Mouse (Mus musculus) liver, adult 2 months (tissue): ENCODE measurements around the gene Ctr9. TPM values are rescaled to one million over a fixed set of nuclear protein-coding genes. Genes with fewer than 3 reads are reported as not detected.

Source experiments
- DNase-seq: peaks from one replicate; pipeline ENCODE4 v3.0.0-alpha.2; 2011; ENCODE audit warnings: low read depth, low spot score; ENCODE audit errors: extremely low read depth
- H3K27ac ChIP-seq: fragments of 200-500 bp; replicated peaks from 2 replicates; pipeline ENCODE4 v1.5.1; 2012; ENCODE audit warnings: low read depth, mild to moderate bottlenecking, control low read depth, inconsistent platforms, low read length; ENCODE audit not compliant: insufficient read depth
- H3K27me3 ChIP-seq: fragments of 200-500 bp; 2 replicates; pipeline ENCODE4 v1.6.1; 2012; ENCODE audit warnings: mild to moderate bottlenecking, moderate library complexity, low read length, inconsistent platforms; ENCODE audit not compliant: control insufficient read depth, insufficient read depth
- H3K36me3 ChIP-seq: fragments of 200-500 bp; 2 replicates; pipeline ENCODE4 v1.6.1; 2012; ENCODE audit warnings: low read length, inconsistent platforms; ENCODE audit not compliant: control insufficient read depth, insufficient read depth
- H3K4me1 ChIP-seq: fragments of 200-500 bp; 2 replicates; pipeline ENCODE4 v1.6.1; 2011; ENCODE audit warnings: low read length; ENCODE audit not compliant: control insufficient read depth, insufficient read depth
- H3K4me3 ChIP-seq: fragments of 200-500 bp; 2 replicates; pipeline ENCODE4 v1.5.1; 2011; ENCODE audit warnings: low read depth, mild to moderate bottlenecking, control low read depth, low read length, moderate library complexity; ENCODE audit not compliant: insufficient read depth
- H3K79me2 ChIP-seq: fragments of 200-500 bp; 2 replicates; pipeline ENCODE4 v1.6.1; 2012; ENCODE audit warnings: inconsistent platforms, mild to moderate bottlenecking, low read length, moderate library complexity; ENCODE audit not compliant: control insufficient read depth, insufficient read depth
- H3K9ac ChIP-seq: fragments of 200-500 bp; 2 replicates; pipeline ENCODE4 v1.6.1; 2012; ENCODE audit warnings: low read depth, mild to moderate bottlenecking, control low read depth, inconsistent platforms, low read length
- CTCF ChIP-seq: fragments of 200-500 bp; IDR thresholded peaks from 2 replicates; pipeline ENCODE4 v1.5.1; 2011; ENCODE audit warnings: low read depth, low read length, control low read depth
- POLR2A ChIP-seq: fragments of 200-500 bp; IDR thresholded peaks from 2 replicates; pipeline ENCODE4 v1.6.1; 2011; ENCODE audit warnings: low read length, control low read depth; ENCODE audit not compliant: insufficient read depth; ENCODE audit errors: extremely low read depth
- WGBS: fragments of 180-500 bp; shearing (Covaris S2); methylation state at CpG from one replicate; pipeline ENCODE4 v1.1.7; 2018; 5-methylcytosine and 5-hydroxymethylcytosine counted together
- polyA plus RNA-seq: library from polyadenylated mRNA; depleted of rRNA; stranded (reverse); fragments of >200 nt; gene quantifications from 2 replicates; pipeline ENCODE4 v1.2.3, GENCODE M21; 2012; rRNA removed
- total RNA-seq: library from RNA; depleted of rRNA; stranded (reverse); fragments of >200 nt; gene quantifications from 2 replicates; pipeline ENCODE4 v1.2.3, GENCODE M21; 2014; rRNA removed

Ctr9 gene
- total RNA-seq (17.1 and 17.3 TPM in 2 replicates), polyA plus RNA-seq (4.1 and 6.0 TPM in 2 replicates)

DNA sequence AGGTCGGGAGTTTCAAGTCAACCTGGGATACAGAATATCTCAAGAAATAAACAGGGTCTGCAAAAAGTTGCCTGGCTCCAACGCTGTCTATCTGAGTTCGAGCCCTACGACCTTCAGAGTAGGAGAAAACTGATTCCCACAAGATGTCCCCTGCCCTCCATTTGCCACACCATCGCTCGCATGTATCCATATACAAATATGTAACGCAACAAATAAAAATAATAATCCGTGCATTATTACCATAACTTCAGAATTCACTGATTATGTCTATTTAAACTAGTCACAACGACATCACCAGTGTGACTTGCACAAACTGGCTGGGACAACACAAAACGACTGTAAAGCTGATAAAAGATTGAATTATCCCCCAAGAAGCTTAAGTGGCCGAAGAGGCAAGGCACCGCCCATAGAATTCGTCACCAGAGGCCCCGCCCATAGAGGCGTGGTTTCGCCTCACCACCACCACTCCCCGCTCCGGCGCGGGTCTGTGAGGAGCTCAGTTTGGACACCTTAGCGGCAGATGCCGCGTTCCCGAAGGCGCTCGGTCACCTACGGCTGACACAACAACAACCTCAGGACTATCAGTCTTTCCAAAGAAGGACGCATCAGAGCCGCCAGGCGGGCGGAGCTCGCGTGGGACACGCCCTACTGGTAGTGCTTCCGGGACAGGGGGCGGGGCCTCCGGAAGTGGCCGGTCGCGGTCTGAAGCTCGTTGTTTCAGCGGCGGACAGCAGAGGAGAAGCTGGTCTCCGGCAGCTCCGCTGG lies at the start of gene Ctr9:
Gene Ctr9 (plus strand): TSS at position 671 of the 765 bp plus-strand sequence.
- peaks cover 13% of the 10 kb centered on the region for H3K4me1 ChIP-seq
- DNase-seq, result peak; percentile 71

DNA sequence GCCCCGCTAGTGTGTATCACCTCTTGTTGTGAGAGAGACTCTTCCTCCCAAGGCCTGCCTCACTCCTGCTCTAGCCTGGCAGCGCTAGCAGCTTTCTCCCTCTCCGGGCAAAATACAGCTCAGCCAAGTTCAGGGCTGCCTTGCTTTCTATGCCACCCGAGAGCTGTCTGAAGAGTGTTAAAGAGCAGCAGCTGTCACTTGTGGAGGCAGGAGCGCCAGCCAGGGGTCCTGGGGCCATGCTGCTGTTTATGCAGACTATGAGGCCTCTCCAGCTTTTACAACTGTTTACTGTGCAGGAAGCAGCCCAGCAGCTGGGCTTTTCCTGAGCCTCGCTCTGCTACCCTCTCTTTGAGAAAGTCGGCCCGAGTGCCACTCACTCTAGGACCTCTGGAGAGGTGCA lies 47.7 kb upstream of the Ctr9 start:
- Histone ChIP-seq H3K79me2 (no peaks in the 10 kb centered on the region), H3K4me3 (no peak overlapping the region), H3K27ac (no peak overlapping the region), H3K36me3 (no peaks in the 10 kb centered on the region), H3K4me1 (0 out of 2 replicates have a peak, but pooled peaks cover 6% of the 10 kb centered on the region), H3K9ac (no peak overlapping the region), H3K27me3 (no peaks in the 10 kb centered on the region)
- no peak for DNase-seq
- TF ChIP-seq CTCF, result no peak
- no peak for TF ChIP-seq POLR2A
- WGBS, result 77% methylated on average over 8 of the region's 8 CpGs

More for the DNA sequence above, at the start of gene Ctr9:
- TF ChIP-seq POLR2A, result peak; percentile 90
- no peak for TF ChIP-seq CTCF
- Histone ChIP-seq H3K27me3 (no peaks in the 10 kb centered on the region), H3K9ac (peak within 1 kb of the TSS; percentile 77), H3K27ac (peak within 1 kb of the TSS; percentile 89), H3K79me2 (peaks cover 3% of the 10 kb centered on the region; the same call in 1 of the 2 replicates), H3K36me3 (peaks cover 6% of the 10 kb centered on the region; the same call in 1 of the 2 replicates), H3K4me3 (peak within 1 kb of the TSS; percentile 77)
- WGBS, result 7% methylated on average over 45 of the region's 45 CpGs

DNA sequence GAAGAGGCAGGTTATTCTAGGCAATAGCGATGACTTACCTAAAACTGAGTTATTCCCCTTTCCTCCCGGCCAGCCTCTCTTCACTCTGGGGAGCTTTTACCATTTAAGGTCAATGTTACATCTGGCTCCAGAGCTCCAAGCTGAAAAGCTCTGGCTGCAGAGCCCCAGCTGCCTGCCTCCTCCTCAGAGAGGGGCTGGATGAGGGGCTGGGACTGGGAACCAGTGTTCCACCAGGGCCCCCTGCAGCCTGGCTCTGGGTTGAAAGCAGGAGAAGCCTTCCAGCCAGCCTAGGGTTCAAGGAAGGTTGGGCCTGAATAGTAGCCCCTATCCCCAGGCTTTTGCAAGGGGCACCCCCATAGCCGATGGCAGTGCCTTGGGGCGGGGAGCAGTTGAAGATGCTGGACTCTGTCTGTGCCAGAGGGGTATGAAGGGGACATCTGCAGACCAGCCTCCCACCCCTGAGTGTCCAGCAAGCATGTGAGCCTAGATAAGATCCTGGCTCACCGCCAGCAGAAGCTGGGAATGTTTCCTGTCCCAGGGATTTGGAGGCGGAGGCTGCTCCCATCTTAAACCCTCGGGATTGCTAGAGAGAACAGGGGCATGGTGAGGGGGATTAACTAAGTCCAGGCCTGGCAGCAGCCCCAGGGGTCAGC lies 46.6 kb upstream of the Ctr9 start, which contains the start of gene Mrvi1:
Gene Mrvi1 (minus strand): TSS at position 409 of the 653 bp plus-strand sequence.
- Histone ChIP-seq H3K27ac (peak within 1 kb of the TSS; percentile 41), H3K36me3 (no peaks in the 10 kb centered on the region), H3K79me2 (no peaks in the 10 kb centered on the region), H3K4me3 (peak within 1 kb of the TSS; percentile 25), H3K27me3 (no peaks in the 10 kb centered on the region), H3K4me1 (0 out of 2 replicates have a peak, but pooled peaks cover 5% of the 10 kb centered on the region), H3K9ac (0 out of 2 replicates have a peak within 1 kb of the TSS, but pooled peaks have one; percentile 16)
- WGBS, result 67% methylated on average over 7 of the region's 7 CpGs
- no peak for TF ChIP-seq POLR2A
- no peak for DNase-seq

DNA sequence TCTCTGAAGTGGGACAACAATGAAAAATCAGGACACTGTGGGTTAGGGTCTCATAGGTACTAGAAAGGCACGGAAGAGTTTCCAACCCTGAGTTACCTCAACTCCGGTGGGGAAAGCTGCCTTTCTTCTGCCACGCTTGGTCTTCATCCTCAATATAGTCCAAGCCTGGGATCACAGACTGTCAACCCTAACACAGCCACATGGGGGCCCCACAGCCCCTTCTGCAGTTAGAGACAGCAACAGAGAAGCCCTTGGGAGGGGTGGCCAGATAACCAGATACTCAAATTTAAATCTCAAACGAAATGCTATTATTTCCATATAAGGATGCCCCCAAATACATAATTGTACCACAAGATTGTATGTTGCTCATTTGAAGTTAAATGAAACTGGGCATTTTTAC lies 46.0 kb upstream of the Ctr9 start:
- H3K27ac ChIP-seq, result no peak overlapping the region
- peak; percentile 59 for TF ChIP-seq CTCF
- no peak for TF ChIP-seq POLR2A
- H3K9ac ChIP-seq, result no peak overlapping the region
- no peaks in the 10 kb centered on the region for H3K36me3 ChIP-seq
- no peak for DNase-seq
- no peak overlapping the region for H3K4me3 ChIP-seq
- no peaks in the 10 kb centered on the region for H3K27me3 ChIP-seq
- WGBS, result 56% methylated on average over 4 of the region's 4 CpGs
- H3K4me1 ChIP-seq, result 0 out of 2 replicates have a peak, but pooled peaks cover 5% of the 10 kb centered on the region
- H3K79me2 ChIP-seq, result no peaks in the 10 kb centered on the region

DNA sequence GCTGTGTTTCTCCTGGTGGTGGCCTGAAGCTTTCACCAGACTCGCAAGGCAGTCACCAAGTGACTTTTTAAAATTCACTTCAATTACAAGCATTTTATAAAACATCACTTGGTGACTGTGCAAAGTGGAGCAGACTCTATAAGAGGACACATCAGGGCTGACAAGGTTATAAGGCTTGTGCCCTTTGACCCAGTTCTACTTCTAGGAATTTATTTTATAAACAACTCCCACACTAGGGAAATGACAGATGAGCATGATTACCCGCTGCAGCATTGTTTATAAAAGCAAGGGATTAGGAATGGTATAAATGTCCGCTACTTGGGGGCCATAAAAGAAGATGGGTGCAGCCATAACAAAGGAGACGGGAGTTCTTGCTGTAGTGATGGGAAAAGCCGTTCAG lies 45.1 kb upstream of the Ctr9 start:
- no peak for TF ChIP-seq CTCF
- TF ChIP-seq POLR2A, result no peak
- H3K36me3 ChIP-seq, result no peaks in the 10 kb centered on the region
- 0 out of 2 replicates have a peak, but pooled peaks cover 5% of the 10 kb centered on the region for H3K4me1 ChIP-seq
- no peaks in the 10 kb centered on the region for H3K79me2 ChIP-seq
- H3K27me3 ChIP-seq, result no peaks in the 10 kb centered on the region
- 78% methylated on average over 5 of the region's 5 CpGs for WGBS
- no peak overlapping the region for H3K27ac ChIP-seq
- no peak for DNase-seq
- no peak overlapping the region for H3K9ac ChIP-seq
- H3K4me3 ChIP-seq, result no peak overlapping the region
